In the genomic region with DNA sequence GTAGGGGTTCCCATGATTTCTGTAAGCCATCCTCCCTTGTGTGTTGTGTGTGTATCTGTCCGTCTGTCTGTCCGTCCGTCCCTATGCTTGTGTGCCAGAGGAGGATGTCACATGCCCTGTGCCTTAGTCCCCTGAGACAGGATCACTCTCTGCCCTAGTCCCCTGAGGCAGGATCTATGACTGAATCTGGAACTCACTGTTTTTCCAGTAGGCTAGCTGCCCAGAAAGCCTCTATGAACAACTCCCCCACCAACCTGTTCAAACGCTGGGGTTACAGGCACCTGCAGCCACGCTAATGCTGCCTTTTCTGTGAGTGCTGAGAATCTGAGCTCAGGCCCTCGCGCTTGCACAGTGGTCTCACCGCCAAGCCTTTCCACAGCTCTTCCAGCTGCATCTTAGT, we compare ENCODE assay signal across 9 mouse cellular contexts.
DNase-seq lines count a peak whose midpoint lies in the region; ATAC-seq lines count a peak whose summit lies in the region.
"Had no signal": no experiment of that assay in that cellular context is flagged by ENCODE, and none has a peak within 500 bp of the region (broad histone marks: within the 10 kb centered on the region; RNA-seq: fewer than 3 reads in every experiment).

No protein-coding gene starts in this region.

- intact Hi-C loops in heart, postnatal 36 days (cut with DNase I): loop anchor here (5.0 kb wide), 2 partner anchors 47 to 83 kb away; a partner anchor contains a TSS

- no peak overlapping the region for H3K9ac ChIP-seq in heart, embryonic 12.5 days
- 0 out of 2 replicates have a peak overlapping the region, but pooled peaks have one; percentile 45 for H3K9ac ChIP-seq in lung, embryonic 16.5 days (ENCODE audit: low read length)
- H3K9ac ChIP-seq in hindbrain, embryonic 16.5 days (ENCODE audit: low read depth, low read length): no peak overlapping the region
- H3K9ac ChIP-seq: limb, embryonic 13.5 days had no signal

- no peak overlapping the region for H3K4me2 ChIP-seq in heart, embryonic 12.5 days
- H3K4me2 ChIP-seq in lung, embryonic 16.5 days (ENCODE audit: low read depth, low read length): no peak overlapping the region
- H3K4me2 ChIP-seq in hindbrain, embryonic 16.5 days (ENCODE audit: low read length): no peak overlapping the region
- H3K4me2 ChIP-seq: limb, embryonic 13.5 days had no signal

- ATAC-seq in heart, embryonic 12.5 days (ENCODE audit: insufficient number of reproducible peaks, low FRiP score): no peak
- no peak for ATAC-seq in lung, embryonic 16.5 days (ENCODE audit: low read depth)
- ATAC-seq in hindbrain, embryonic 16.5 days: peak; percentile 7; the same call in 1 of the 2 replicates

- no peaks in the 10 kb centered on the region for H3K36me3 ChIP-seq in heart, embryonic 12.5 days
- 0 out of 2 replicates have a peak, but pooled peaks cover 2% of the 10 kb centered on the region for H3K36me3 ChIP-seq in lung, embryonic 16.5 days (ENCODE audit: control insufficient read depth, insufficient read depth, low read length)
- H3K36me3 ChIP-seq in hindbrain, embryonic 16.5 days (ENCODE audit: control insufficient read depth, insufficient read depth, low read length): no peaks in the 10 kb centered on the region

- H3K4me1 ChIP-seq in heart, embryonic 12.5 days (replicated peaks): peaks cover 50% of the 10 kb centered on the region
- peaks cover 49% of the 10 kb centered on the region for H3K4me1 ChIP-seq in lung, embryonic 16.5 days (replicated peaks; ENCODE audit: control insufficient read depth, insufficient read depth, low read length)
- H3K4me1 ChIP-seq in hindbrain, embryonic 16.5 days (ENCODE audit: control insufficient read depth, insufficient read depth, low read depth, low read length): peaks cover 31% of the 10 kb centered on the region

- no peaks in the 10 kb centered on the region for H3K9me3 ChIP-seq in heart, embryonic 12.5 days (replicated peaks)
- no peaks in the 10 kb centered on the region for H3K9me3 ChIP-seq in lung, embryonic 16.5 days (ENCODE audit: control insufficient read depth, low read length)
- H3K9me3 ChIP-seq in hindbrain, embryonic 16.5 days (ENCODE audit: control insufficient read depth, low read length): no peaks in the 10 kb centered on the region
- H3K9me3 ChIP-seq: limb, embryonic 13.5 days had no signal

- no peak for DNase-seq in heart, postnatal 36 days
- DNase-seq in lung, postnatal 4 days: no peak
- DNase-seq in skeletal muscle tissue, adult 2 months (ENCODE audit: low read depth, low spot score): peak; percentile 52
- DNase-seq in frontal cortex, postnatal 36 days (ENCODE audit: low spot score in 2 of 2): no peak
- no peak for DNase-seq in c-Kit-positive CD71-positive TER-119-positive erythroid progenitor cells, embryonic 14.5 days (ENCODE audit: low spot score)

- peak overlapping the region; percentile 12; the same call in 1 of the 2 replicates for H3K27ac ChIP-seq in heart, embryonic 12.5 days (ENCODE audit: poor library complexity, severe bottlenecking)
- peak overlapping the region; percentile 83 for H3K27ac ChIP-seq in lung, embryonic 16.5 days (ENCODE audit: low read length)
- H3K27ac ChIP-seq in hindbrain, embryonic 16.5 days (ENCODE audit: low read depth, low read length): peak overlapping the region; percentile 58

- H3K27me3 ChIP-seq in heart, embryonic 12.5 days (replicated peaks): no peaks in the 10 kb centered on the region
- H3K27me3 ChIP-seq in lung, embryonic 16.5 days (ENCODE audit: control insufficient read depth, insufficient read depth, low read depth, low read length): no peaks in the 10 kb centered on the region
- no peaks in the 10 kb centered on the region for H3K27me3 ChIP-seq in hindbrain, embryonic 16.5 days (replicated peaks; ENCODE audit: control insufficient read depth, insufficient read depth, low read length)
- H3K27me3 ChIP-seq: limb, embryonic 13.5 days had no signal

- 76% methylated on average over 8 of the region's 8 CpGs for WGBS in heart, embryonic 12.5 days
- WGBS in lung, embryonic 16.5 days: 73% methylated on average over 8 of the region's 8 CpGs
- 68% methylated on average over 8 of the region's 8 CpGs for WGBS in hindbrain, embryonic 16.5 days

- H3K4me3 ChIP-seq in heart, embryonic 12.5 days: no peak overlapping the region
- H3K4me3 ChIP-seq in lung, embryonic 16.5 days (ENCODE audit: low read length): no peak overlapping the region
- no peak overlapping the region for H3K4me3 ChIP-seq in hindbrain, embryonic 16.5 days (ENCODE audit: low read length)
- H3K4me3 ChIP-seq: limb, embryonic 13.5 days had no signal

Comparison
In these comparisons a context has a peak if more than half of its experiments do, and no peak if none do; other contexts are left out.
1. H3K27ac ChIP-seq: peak in every context shown above with its lines; median percentile 83 in lung, embryonic 16.5 days; 58 in hindbrain, embryonic 16.5 days; 12 in heart, embryonic 12.5 days.